Mouse (Mus musculus): Measurements from ENCODE around the gene Pcbd2.

DNA sequence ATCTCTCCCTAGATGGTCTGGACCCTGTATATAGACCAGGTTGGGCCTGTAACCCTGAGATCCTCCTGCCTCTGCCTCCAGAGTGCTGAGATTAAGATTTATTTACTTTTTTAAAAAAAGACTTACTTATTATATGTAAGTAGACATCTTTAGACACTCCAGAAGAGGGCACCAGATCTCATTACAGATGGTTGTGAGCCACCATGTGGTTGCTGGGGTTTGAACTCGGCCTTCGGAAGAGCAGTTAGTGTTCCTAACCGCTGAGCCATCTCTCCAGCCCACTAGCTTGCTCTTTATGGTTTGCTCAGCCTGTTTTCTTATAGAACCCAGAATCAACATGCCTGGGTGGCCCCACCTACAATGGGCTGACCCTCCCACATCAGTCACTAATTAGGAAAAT is 14.3 kb upstream of the Pcbd2 start:
- TF ChIP-seq POLR2A (IDR thresholded peaks at IDR 0.05; ENCODE audit: insufficient read length, low read depth) (no peak), TCF12 (IDR thresholded peaks at IDR 0.05; ENCODE audit: insufficient read depth, poor library complexity, severe bottlenecking) (no peak), E2F4 (IDR thresholded peaks at IDR 0.05; ENCODE audit: insufficient read depth) (no peak), MYOD1 (IDR thresholded peaks at IDR 0.05; ENCODE audit: control insufficient read depth in 1 of 3, insufficient read length in 2 of 3, low read depth in 2 of 3) (no peak), TCF3 (IDR thresholded peaks at IDR 0.05; ENCODE audit: insufficient read length, low read depth) (no peak), USF1 (IDR thresholded peaks at IDR 0.05; ENCODE audit: low read depth) (no peak), MYOG (IDR thresholded peaks at IDR 0.05; ENCODE audit: control insufficient read depth in 1 of 3, insufficient read depth in 1 of 3, insufficient read length in 2 of 3, low read depth in 2 of 3) (no peak), REST (IDR thresholded peaks at IDR 0.05; ENCODE audit: insufficient read depth, insufficient read length) (no peak), CEBPB (IDR thresholded peaks at IDR 0.05; ENCODE audit: insufficient read depth, poor library complexity, severe bottlenecking) (no peak), MAX (IDR thresholded peaks at IDR 0.05; ENCODE audit: low read depth) (no peak)
